Mouse (Mus musculus) small intestine, adult 2 months (tissue): Measurements from ENCODE around the gene Zfp365. TPM values are rescaled to one million over a fixed set of nuclear protein-coding genes. Genes with fewer than 3 reads are reported as not detected.

Source experiments
- H3K27ac ChIP-seq: fragments of 200-500 bp; 2 replicates; pipeline ENCODE4 v1.5.1; 2012; ENCODE audit warnings: low read depth, low read length, control low read depth, inconsistent platforms; ENCODE audit not compliant: insufficient read depth
- H3K27me3 ChIP-seq: fragments of 200-500 bp; 2 replicates; pipeline ENCODE4 v1.6.1; 2012; ENCODE audit warnings: mild to moderate bottlenecking, moderate library complexity, low read length, inconsistent platforms; ENCODE audit not compliant: control insufficient read depth, insufficient read depth
- H3K36me3 ChIP-seq: fragments of 200-500 bp; 2 replicates; pipeline ENCODE4 v1.6.1; 2012; ENCODE audit warnings: mild to moderate bottlenecking, low read length, control low read depth, inconsistent platforms; ENCODE audit not compliant: control insufficient read depth, insufficient read depth
- H3K4me1 ChIP-seq: fragments of 200-500 bp; 2 replicates; pipeline ENCODE4 v1.6.1; 2012; ENCODE audit warnings: low read length, inconsistent platforms, mixed read lengths; ENCODE audit not compliant: control insufficient read depth, insufficient read depth, insufficient read length
- H3K4me3 ChIP-seq: fragments of 200-500 bp; 2 replicates; pipeline ENCODE4 v1.5.1; 2012; ENCODE audit warnings: low read depth, mild to moderate bottlenecking, control low read depth, inconsistent platforms, low read length, moderate library complexity
- CTCF ChIP-seq: fragments of 200-500 bp; IDR thresholded peaks from 2 replicates; pipeline ENCODE4 v1.5.1; 2012; ENCODE audit warnings: low read depth, mild to moderate bottlenecking, control low read depth, inconsistent platforms, low read length, moderate library complexity, mixed read lengths; ENCODE audit not compliant: insufficient replicate concordance, insufficient read length; ENCODE audit errors: extremely low read depth
- POLR2A ChIP-seq: fragments of 200-500 bp; IDR thresholded peaks from 2 replicates; pipeline ENCODE4 v1.6.1; 2012; ENCODE audit warnings: low read depth, mild to moderate bottlenecking, control low read depth, inconsistent platforms, low read length, moderate library complexity
- WGBS: fragments of 180-500 bp; shearing (Covaris S2); methylation state at CpG from one replicate; pipeline ENCODE4 v1.1.7; 2018; 5-methylcytosine and 5-hydroxymethylcytosine counted together
- polyA plus RNA-seq: library from polyadenylated mRNA; depleted of rRNA; stranded (reverse); fragments of >200 nt; gene quantifications from 2 replicates; pipeline ENCODE4 v1.2.3, GENCODE M21; 2012

Gene Zfp365
- polyA plus RNA-seq, 1 experiment, result 0.06 TPM

DNA sequence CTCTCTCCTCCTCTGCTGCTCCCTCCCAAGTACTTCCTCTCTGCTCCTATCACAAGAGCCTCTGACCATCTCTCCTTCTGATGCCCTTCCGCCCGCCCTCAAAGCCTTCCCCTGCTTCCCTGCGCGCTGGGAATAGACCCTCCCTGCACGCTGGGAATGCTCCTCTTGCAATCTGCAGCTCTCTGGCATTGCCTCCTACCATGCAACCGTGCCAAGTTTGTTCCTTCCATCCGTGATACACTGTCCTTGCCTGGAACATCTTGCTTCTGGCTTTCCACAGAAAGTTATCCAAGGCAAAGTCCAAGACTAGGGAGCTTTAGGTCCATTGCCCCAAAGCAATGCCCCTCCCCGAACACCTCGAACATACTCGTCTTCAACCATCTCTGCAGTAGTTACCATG, 19.2 kb downstream of the Zfp365 start:
- no peaks in the 10 kb centered on the region for H3K27me3 ChIP-seq
- H3K4me3 ChIP-seq, result no peak overlapping the region
- WGBS, result 85% methylated on average over 10 of the region's 10 CpGs
- no peaks in the 10 kb centered on the region for H3K4me1 ChIP-seq
- TF ChIP-seq CTCF (no peak), POLR2A (no peak)
- no peaks in the 10 kb centered on the region for H3K36me3 ChIP-seq
- no peak overlapping the region for H3K27ac ChIP-seq

DNA sequence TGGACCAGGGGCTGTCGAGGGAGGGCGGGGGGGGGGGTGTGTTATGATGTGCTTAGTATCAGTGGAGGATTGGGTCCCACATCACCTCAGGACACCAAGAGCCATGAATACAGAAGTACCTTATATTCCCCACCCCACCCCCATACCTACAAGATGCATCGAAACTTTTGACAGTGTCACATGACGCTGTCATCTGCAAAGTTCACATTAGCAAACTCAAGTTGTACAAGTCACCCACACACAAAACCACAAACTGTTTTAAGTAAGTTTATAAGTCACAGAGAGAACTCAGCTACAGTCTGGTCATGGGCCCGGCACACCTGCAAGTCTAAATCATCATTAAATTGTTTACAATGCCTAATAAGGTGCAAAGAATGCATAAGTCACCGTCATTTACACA, 21.3 kb downstream of the Zfp365 start:
- TF ChIP-seq POLR2A (no peak), CTCF (no peak)
- no peak overlapping the region for H3K27ac ChIP-seq
- no peaks in the 10 kb centered on the region for H3K36me3 ChIP-seq
- no peaks in the 10 kb centered on the region for H3K4me1 ChIP-seq
- H3K4me3 ChIP-seq, result no peak overlapping the region
- no peaks in the 10 kb centered on the region for H3K27me3 ChIP-seq
- WGBS, result 65% methylated on average over 6 of the region's 6 CpGs

DNA sequence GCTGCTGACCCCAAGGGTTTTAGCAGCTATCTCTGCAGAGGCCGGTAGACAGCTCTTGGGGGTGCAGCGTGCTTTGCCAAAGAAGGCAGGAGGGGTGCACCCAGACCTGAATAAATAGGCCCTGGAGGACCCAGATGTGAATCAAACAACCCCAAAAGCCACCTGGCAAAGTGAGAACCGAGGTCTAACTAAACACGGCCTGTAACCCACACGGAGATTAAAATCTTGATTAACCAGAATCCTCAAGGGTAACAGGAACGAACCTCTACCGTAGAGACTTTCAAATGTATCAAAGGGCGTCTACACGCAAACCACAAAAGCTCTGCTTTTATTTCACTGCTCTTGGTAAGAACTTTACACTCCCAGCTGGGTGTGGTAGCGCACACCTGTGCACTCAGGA, 24.5 kb downstream of the Zfp365 start:
- 81% methylated on average over 10 of the region's 10 CpGs for WGBS
- no peaks in the 10 kb centered on the region for H3K4me1 ChIP-seq
- H3K4me3 ChIP-seq, result no peak overlapping the region
- no peaks in the 10 kb centered on the region for H3K36me3 ChIP-seq
- no peaks in the 10 kb centered on the region for H3K27me3 ChIP-seq
- TF ChIP-seq POLR2A, result no peak
- no peak for TF ChIP-seq CTCF
- no peak overlapping the region for H3K27ac ChIP-seq

- Histone ChIP-seq H3K27me3 (no peaks in the 10 kb centered on the region), H3K36me3 (no peaks in the 10 kb centered on the region), H3K27ac (no peak overlapping the region), H3K4me1 (no peaks in the 10 kb centered on the region), H3K4me3 (no peak overlapping the region)
- TF ChIP-seq POLR2A, result no peak
- 80% methylated on average over 4 of the region's 4 CpGs for WGBS
Observed at GRCm38 (mm10) chr10:67880692-67881091, 31.8 kb downstream of the Zfp365 start.

DNA sequence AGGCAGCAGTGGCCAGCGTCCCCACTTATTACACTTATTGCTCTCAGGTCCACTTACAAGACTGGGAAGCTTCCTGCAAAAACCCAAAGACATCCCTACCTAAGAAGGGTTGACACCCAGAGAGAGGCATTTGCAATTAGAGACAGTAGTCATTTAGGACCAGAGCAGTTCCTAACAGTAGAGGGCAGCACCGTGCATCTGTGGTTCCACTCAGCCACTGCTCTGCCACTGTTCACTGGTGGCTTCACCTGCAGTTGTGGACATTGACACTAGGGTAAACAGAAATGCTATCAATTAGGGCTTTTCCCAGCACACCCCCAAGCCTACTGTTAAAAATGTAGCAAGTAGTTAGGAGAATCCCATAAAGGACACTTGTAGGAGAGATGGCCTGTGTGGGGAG, 40.7 kb downstream of the Zfp365 start:
- no peaks in the 10 kb centered on the region for H3K27me3 ChIP-seq
- no peak overlapping the region for H3K4me3 ChIP-seq
- no peaks in the 10 kb centered on the region for H3K36me3 ChIP-seq
- 14% methylated on average over 2 of the region's 2 CpGs for WGBS
- H3K27ac ChIP-seq, result no peak overlapping the region
- TF ChIP-seq CTCF, result peak; percentile 66; the same call in 1 of the 2 replicates
- TF ChIP-seq POLR2A, result no peak
- H3K4me1 ChIP-seq, result no peaks in the 10 kb centered on the region

DNA sequence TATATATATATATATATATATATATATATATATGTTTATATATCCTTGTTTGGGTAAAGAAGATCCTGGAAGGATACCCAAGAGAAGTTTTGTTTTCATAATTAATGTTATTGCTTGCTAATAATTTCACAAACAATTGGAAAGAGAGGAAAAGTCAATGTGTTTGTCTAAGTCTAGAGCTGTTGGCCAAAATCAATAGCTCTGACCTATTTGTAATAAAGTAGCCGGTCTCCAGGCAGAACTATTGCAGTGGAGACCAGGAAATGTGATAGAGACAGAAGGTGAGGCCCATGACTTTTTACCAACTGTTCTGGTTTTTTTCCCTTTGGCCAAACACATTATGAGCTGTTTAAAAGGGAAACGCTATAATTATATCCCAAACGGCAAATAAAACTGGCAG, 44.2 kb downstream of the Zfp365 start:
- H3K27me3 ChIP-seq, result no peaks in the 10 kb centered on the region
- 44% methylated on average over 3 of the region's 3 CpGs for WGBS
- no peaks in the 10 kb centered on the region for H3K4me1 ChIP-seq
- no peak overlapping the region for H3K27ac ChIP-seq
- no peak for TF ChIP-seq POLR2A
- TF ChIP-seq CTCF, result no peak
- H3K4me3 ChIP-seq, result no peak overlapping the region
- H3K36me3 ChIP-seq, result no peaks in the 10 kb centered on the region

- H3K36me3 ChIP-seq, result no peaks in the 10 kb centered on the region
- WGBS, result 90% methylated on average over 6 of the region's 6 CpGs
- H3K27ac ChIP-seq, result no peak overlapping the region
- TF ChIP-seq POLR2A (no peak), CTCF (no peak)
- H3K27me3 ChIP-seq, result no peaks in the 10 kb centered on the region
- H3K4me3 ChIP-seq, result no peak overlapping the region
- H3K4me1 ChIP-seq, result no peaks in the 10 kb centered on the region
Observed at GRCm38 (mm10) chr10:67865841-67866240, 46.6 kb downstream of the Zfp365 start.

DNA sequence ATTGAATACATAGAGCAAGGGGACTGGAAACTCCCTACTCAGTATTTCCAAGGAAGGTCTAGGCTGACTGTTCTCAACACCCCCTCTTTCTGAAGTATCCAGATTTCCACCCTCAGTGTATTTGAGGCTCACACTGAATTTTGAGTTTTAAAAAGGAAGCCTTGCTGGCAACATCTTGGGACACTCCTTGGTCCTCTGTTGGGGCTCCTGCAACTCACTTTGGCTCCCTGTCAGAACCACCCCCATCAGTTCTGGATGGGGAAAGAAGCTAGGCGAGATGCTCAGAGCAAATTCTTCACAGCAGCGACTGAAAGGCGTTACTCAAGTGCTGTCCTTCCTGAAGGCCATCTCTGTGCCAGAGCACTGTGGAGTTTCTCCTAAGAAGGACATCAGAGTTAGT, 47.4 kb downstream of the Zfp365 start:
- 73% methylated on average over 3 of the region's 3 CpGs for WGBS
- H3K4me3 ChIP-seq, result no peak overlapping the region
- no peak for TF ChIP-seq CTCF
- TF ChIP-seq POLR2A, result no peak
- H3K36me3 ChIP-seq, result no peaks in the 10 kb centered on the region
- H3K27ac ChIP-seq, result no peak overlapping the region
- no peaks in the 10 kb centered on the region for H3K4me1 ChIP-seq
- H3K27me3 ChIP-seq, result no peaks in the 10 kb centered on the region
